Mouse (Mus musculus): ENCODE results near the gene Mab21l1.

The Mab21l1 gene

DNA sequence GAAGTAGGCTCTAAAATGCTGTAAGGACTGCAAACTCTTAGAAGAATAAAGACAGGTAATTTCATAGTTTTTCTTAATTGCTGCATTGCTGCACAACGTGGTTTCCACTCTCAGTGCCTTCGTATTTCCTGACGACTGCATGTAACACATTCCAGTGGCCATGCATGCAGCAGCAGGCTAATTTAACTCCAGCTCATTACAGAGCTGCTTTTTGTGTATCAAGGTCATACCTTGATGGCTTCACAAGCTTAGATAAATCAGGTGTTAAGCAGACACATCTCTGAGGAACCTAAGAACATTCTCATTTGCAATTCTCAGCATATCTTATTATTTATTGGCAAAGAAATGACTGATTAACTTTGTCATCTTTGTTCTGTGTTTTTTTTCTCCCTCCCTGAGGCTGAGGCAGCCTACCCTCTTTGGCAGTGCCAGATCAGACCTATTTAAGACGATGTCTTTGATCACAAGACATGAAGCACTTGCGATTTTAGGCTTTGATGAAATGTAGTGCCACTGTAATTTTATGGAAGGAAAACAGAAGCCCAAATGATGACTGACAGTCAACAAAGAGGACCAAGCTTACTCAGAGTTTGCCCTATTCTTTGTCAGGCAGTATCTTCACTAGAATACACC is 32.8 kb downstream of the Mab21l1 start:
- no peak for DNase-seq (ENCODE audit: low read depth, low spot score)

GRCm38 (mm10) chr3:55816096-55816495 is 33.8 kb downstream of the Mab21l1 start:
- no peak for DNase-seq (ENCODE audit: low read depth, low spot score)

GRCm38 (mm10) chr3:55816638-55817375 is 34.5 kb downstream of the Mab21l1 start:
- DNase-seq (ENCODE audit: low read depth, low spot score): no peak

GRCm38 (mm10) chr3:55818082-55818481 is 35.8 kb downstream of the Mab21l1 start:
- no peak for DNase-seq (ENCODE audit: low read depth, low spot score)

DNA sequence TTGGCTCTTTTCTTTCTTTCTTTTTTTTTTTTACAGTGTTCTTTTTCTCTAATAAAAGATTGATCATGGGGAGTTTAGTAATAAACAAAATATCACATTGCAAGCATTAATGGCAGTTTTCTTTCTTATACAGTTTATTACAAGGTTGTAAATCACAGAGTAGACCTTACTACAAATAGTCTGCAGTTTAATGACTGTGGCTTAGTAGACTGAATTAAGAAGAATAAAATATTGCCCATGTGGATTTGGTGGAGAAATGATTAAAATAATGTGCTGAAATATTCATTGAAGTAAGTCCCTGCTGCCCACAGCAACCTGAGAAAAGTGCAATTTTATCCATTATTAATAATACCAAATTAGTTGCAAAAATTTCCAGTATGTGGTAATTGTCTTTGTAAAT is 37.3 kb downstream of the Mab21l1 start:
- DNase-seq (ENCODE audit: low read depth, low spot score): no peak

DNA sequence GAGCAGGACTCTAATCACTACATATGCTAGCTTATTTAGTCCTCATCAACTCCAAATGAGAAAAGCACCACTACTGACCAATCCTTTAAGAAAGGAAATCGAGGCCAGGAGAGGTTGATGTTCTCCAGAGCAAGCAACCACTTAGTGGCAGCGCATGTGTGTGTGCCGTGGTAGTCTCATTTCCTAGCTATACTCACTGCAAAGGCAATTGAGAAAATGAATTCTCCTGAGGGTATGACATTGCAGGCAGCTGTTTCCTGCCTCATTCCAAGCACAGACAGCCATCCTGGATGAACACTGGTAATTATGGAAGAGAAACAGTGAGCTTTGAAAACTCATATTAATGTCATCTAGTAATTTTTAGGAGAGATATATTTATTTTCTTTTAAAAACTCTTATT is 42.6 kb downstream of the Mab21l1 start:
- no peak for DNase-seq (ENCODE audit: low read depth, low spot score)

DNA sequence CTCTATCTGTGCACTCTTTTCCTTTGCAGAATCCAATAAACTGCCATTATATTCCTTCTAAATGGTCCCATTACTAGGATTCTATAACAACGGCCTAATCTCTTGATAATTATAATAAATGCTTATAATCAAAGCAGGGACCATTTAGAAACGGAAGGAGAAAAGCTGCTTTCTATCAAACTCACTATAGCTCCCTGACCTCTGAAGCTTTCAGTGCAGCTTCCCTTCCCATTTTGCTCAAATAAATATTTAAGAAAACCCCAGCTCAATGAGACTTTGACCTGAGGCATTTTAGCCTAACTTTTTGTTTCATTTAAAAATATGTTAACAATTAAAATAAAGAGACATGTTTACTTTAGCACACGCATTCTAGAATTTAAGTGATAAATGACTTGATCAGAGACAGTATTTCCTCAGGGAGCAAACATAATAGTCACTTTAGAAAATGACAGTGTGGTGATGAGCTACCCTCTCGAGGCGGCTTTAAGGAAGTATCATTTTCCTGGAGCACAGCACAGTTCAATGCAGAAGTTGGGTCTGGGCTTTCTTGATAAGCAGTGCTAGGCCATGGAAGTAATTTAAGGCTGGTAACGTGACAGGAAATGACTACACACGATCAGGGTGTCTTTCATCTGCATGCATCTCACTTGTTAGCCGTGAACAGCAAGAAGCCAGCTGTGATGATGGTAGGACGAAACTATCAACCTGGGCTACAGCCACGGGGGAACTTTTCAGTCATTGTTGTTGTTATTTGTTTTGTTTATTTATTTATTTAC is 46.4 kb downstream of the Mab21l1 start:
- DNase-seq (ENCODE audit: low read depth, low spot score): no peak

DNA sequence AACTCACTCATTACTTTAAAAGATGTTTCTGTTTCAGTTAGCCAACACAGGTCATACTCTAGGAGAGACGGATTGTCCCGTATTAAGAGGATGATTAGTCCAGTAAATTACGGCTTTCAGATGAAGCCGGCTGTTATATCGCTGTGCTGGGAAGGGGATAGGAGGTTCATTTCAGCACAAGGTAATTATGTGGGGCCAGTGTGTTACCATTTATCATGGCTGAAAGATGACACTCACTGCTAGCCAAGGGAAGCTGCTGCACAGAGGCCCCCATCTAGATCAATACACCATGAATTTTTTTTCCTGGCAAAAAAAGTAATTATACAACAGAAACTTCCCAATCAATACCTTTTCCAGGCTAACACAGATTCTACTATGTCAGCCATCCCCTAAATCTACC is 47.9 kb downstream of the Mab21l1 start:
- DNase-seq (ENCODE audit: low read depth, low spot score): no peak
